Mouse (Mus musculus) lung, postnatal 0 days (tissue): Measurements from ENCODE around the gene Tmem50b. TPM values are rescaled to one million over a fixed set of nuclear protein-coding genes. Genes with fewer than 3 reads are reported as not detected.
A peak's percentile ranks its signal among the peaks of the same experiment; 100 is the strongest.

Experiments
- ATAC-seq: fragments of 200-750 bp; cut with Nextera tagmentation; 2 replicates; pipeline ENCODE4 v1.8.0; 2017; ENCODE audit warnings: moderate library complexity
- DNase-seq: peaks from one replicate; pipeline ENCODE4 v3.0.0-alpha.2; 2016; ENCODE audit warnings: low spot score
- H3K27ac ChIP-seq: fragments of 300-500 bp; sonication (generic); 2 replicates; pipeline ENCODE4 v1.5.1; 2014; ENCODE audit warnings: antibody characterized with exemption, mild to moderate bottlenecking, low read length, mixed read lengths
- H3K27me3 ChIP-seq: fragments of 300-500 bp; sonication (generic); replicated peaks from 2 replicates; pipeline ENCODE4 v1.6.1; 2014; ENCODE audit warnings: low read length, mixed read lengths; ENCODE audit not compliant: insufficient read depth
- H3K36me3 ChIP-seq: fragments of 300-500 bp; sonication (generic); 2 replicates; pipeline ENCODE4 v1.6.1; 2014; ENCODE audit warnings: low read length, mixed read lengths; ENCODE audit not compliant: insufficient read depth
- H3K4me1 ChIP-seq: fragments of 300-500 bp; sonication (generic); 2 replicates; pipeline ENCODE4 v1.6.1; 2014; ENCODE audit warnings: antibody characterized with exemption, low read depth, low read length, mixed read lengths; ENCODE audit not compliant: insufficient read depth
- H3K4me2 ChIP-seq: fragments of 300-500 bp; sonication (generic); replicated peaks from 2 replicates; pipeline ENCODE4 v1.6.1; 2014; ENCODE audit warnings: low read depth, mild to moderate bottlenecking, low read length, moderate library complexity, mixed read lengths
- H3K4me3 ChIP-seq: fragments of 300-500 bp; sonication (generic); 2 replicates; pipeline ENCODE4 v1.5.1; 2014; ENCODE audit warnings: low read depth, low read length
- H3K9ac ChIP-seq: fragments of 300-500 bp; sonication (generic); replicated peaks from 2 replicates; pipeline ENCODE4 v1.6.1; 2014; ENCODE audit warnings: low read depth, mild to moderate bottlenecking
- H3K9me3 ChIP-seq: fragments of 300-500 bp; sonication (generic); 2 replicates; pipeline ENCODE4 v1.6.1; 2016; ENCODE audit warnings: low read length, mixed read lengths
- CTCF ChIP-seq: IDR thresholded peaks from 2 replicates; pipeline ENCODE4 v1.5.1; 2016; ENCODE audit warnings: antibody characterized with exemption, mild to moderate bottlenecking
- EP300 ChIP-seq: IDR thresholded peaks from 2 replicates; pipeline ENCODE4 v1.6.1; 2016; ENCODE audit warnings: antibody characterized with exemption, mild to moderate bottlenecking, control low read depth
- WGBS: fragments of 180-500 bp; shearing (Covaris S2); extraction: QIAGEN DNeasy Blood & Tissue Kit; methylation state at CpG from one replicate; pipeline ENCODE4 v1.1.7; 2014; 5-methylcytosine and 5-hydroxymethylcytosine counted together
- microRNA-seq: library from miRNA; unstranded; fragments of <30 nt; microRNA quantifications from one replicate; pipeline ENCODE4, GENCODE M21; 2016
- polyA plus RNA-seq: library from polyadenylated mRNA; unstranded; fragments of >200 nt; fragmentation: Nextera tagmentation; extraction: Ambion mirVana; gene quantifications from 2 replicates; pipeline ENCODE4 v1.2.1, GENCODE M21; 2015

Tmem50b gene
- polyA plus RNA-seq, 1 experiment from 2014 or later = 160 TPM

- WGBS = 72% methylated on average over 9 of the region's 9 CpGs
- Histone ChIP-seq H3K36me3 (no peaks in the 10 kb centered on the region), H3K27me3 (no peaks in the 10 kb centered on the region), H3K27ac (no peak overlapping the region), H3K9ac (no peak overlapping the region), H3K4me2 (no peak overlapping the region), H3K4me3 (no peak overlapping the region), H3K4me1 (no peaks in the 10 kb centered on the region), H3K9me3 (no peaks in the 10 kb centered on the region)
- DNase-seq (no peak), ATAC-seq (no peak)
- TF ChIP-seq CTCF = peak; percentile 52
- no peak for TF ChIP-seq EP300
These were observed 69.0 kb downstream of the Tmem50b start for GRCm38 (mm10) chr16:91528578-91528977.

- Histone ChIP-seq H3K9ac (no peak overlapping the region), H3K9me3 (no peaks in the 10 kb centered on the region), H3K4me3 (no peak overlapping the region), H3K4me2 (no peak overlapping the region), H3K36me3 (no peaks in the 10 kb centered on the region), H3K4me1 (no peaks in the 10 kb centered on the region), H3K27ac (no peak overlapping the region), H3K27me3 (no peaks in the 10 kb centered on the region)
- DNase-seq = peak; percentile 29
- peak; percentile 63 for ATAC-seq
- TF ChIP-seq EP300 (no peak), CTCF (no peak)
- WGBS = 39% methylated on average over 5 of the region's 5 CpGs
These were observed 70.1 kb downstream of the Tmem50b start for GRCm38 (mm10) chr16:91527500-91527899.

- Histone ChIP-seq H3K4me3 (no peak overlapping the region), H3K36me3 (no peaks in the 10 kb centered on the region), H3K9ac (no peak overlapping the region), H3K4me2 (no peak overlapping the region), H3K9me3 (no peaks in the 10 kb centered on the region), H3K27me3 (no peaks in the 10 kb centered on the region), H3K4me1 (no peaks in the 10 kb centered on the region), H3K27ac (no peak overlapping the region)
- TF ChIP-seq EP300 (no peak), CTCF (peak; percentile 74)
- DNase-seq (peak; percentile 79), ATAC-seq (peak; percentile 57)
- WGBS = 59% methylated on average over 10 of the region's 10 CpGs
These were observed 70.5 kb downstream of the Tmem50b start for GRCm38 (mm10) chr16:91527051-91527450.

GRCm38 (mm10) chr16:91526274-91526673 lies 71.3 kb downstream of the Tmem50b start:
- WGBS = 91% methylated on average over 6 of the region's 6 CpGs
- Histone ChIP-seq H3K9ac (no peak overlapping the region), H3K4me3 (no peak overlapping the region), H3K36me3 (no peaks in the 10 kb centered on the region), H3K9me3 (no peaks in the 10 kb centered on the region), H3K4me1 (no peaks in the 10 kb centered on the region), H3K27ac (no peak overlapping the region), H3K27me3 (no peaks in the 10 kb centered on the region), H3K4me2 (no peak overlapping the region)
- DNase-seq = no peak
- ATAC-seq = no peak
- TF ChIP-seq CTCF (no peak), EP300 (no peak)

Small RNA genes within 50 kb of the gene (microRNA-seq; reads per million reads assigned to microRNA genes)
- gene Mir6367 = not detected

Other genes with a start within 250 kb of the Tmem50b start
- gene Ifnar2, start 225.0 kb downstream of the Tmem50b start, polyA plus RNA-seq = 94.1 and 104 TPM in 2 replicates
- 0.45 TPM in 1 of 2 replicates, not detected in the other for gene Gm21970, start 206.1 kb downstream of the Tmem50b start, polyA plus RNA-seq
- 90.5 and 106 TPM in 2 replicates for gene Il10rb, start 191.6 kb downstream of the Tmem50b start, polyA plus RNA-seq
- gene Ifnar1, start 112.6 kb downstream of the Tmem50b start, polyA plus RNA-seq = 40.3 and 44.9 TPM in 2 replicates
- gene Ifngr2, start 50.7 kb downstream of the Tmem50b start, polyA plus RNA-seq = 64.4 and 78.1 TPM in 2 replicates
- 6.1 and 6.2 TPM in 2 replicates for gene Dnajc28, start 21.2 kb upstream of the Tmem50b start, polyA plus RNA-seq
- gene Gart, start 49.2 kb upstream of the Tmem50b start, polyA plus RNA-seq = 27.3 and 30.9 TPM in 2 replicates
- gene Son, start 49.7 kb upstream of the Tmem50b start, polyA plus RNA-seq = 132 and 143 TPM in 2 replicates
- gene Donson, start 91.0 kb upstream of the Tmem50b start, polyA plus RNA-seq = 6.0 and 8.0 TPM in 2 replicates
- 59.3 and 64.8 TPM in 2 replicates for gene Cryzl1, start 131.2 kb upstream of the Tmem50b start, polyA plus RNA-seq
- gene Itsn1, start 131.5 kb upstream of the Tmem50b start, polyA plus RNA-seq = 9.7 and 12.1 TPM in 2 replicates